Mouse (Mus musculus) embryonic fibroblast, embryonic 13.5 days (primary cell): ENCODE measurements around the gene Lsmem1. TPM values are rescaled to one million over a fixed set of nuclear protein-coding genes. Genes with fewer than 3 reads are reported as not detected.

ENCODE experiments used
- H3K27ac ChIP-seq: 2 replicates; pipeline ENCODE4 v1.5.1; 2012; ENCODE audit warnings: low read length, control low read depth, inconsistent platforms; ENCODE audit not compliant: insufficient read depth
- H3K4me1 ChIP-seq: 2 replicates; pipeline ENCODE4 v1.6.1; 2011; ENCODE audit warnings: low read length; ENCODE audit not compliant: control insufficient read depth, insufficient read depth
- H3K4me3 ChIP-seq: 2 replicates; pipeline ENCODE4 v1.5.1; 2011; ENCODE audit warnings: mild to moderate bottlenecking, control low read depth, low read length; ENCODE audit not compliant: insufficient read depth
- CTCF ChIP-seq: IDR thresholded peaks from 2 replicates; pipeline ENCODE4 v1.5.1; 2011; ENCODE audit warnings: mild to moderate bottlenecking, control low read depth, low read length, moderate library complexity, borderline replicate concordance; ENCODE audit not compliant: insufficient read depth
- POLR2A ChIP-seq: IDR thresholded peaks from 2 replicates; pipeline ENCODE4 v1.6.1; 2011; ENCODE audit warnings: low read depth, mild to moderate bottlenecking, control low read depth, low read length, moderate library complexity
- polyA plus RNA-seq: library from polyadenylated mRNA; stranded (reverse); fragments of >200 nt; gene quantifications from 2 replicates; pipeline ENCODE4 v1.2.4, GENCODE M21; 2011; ENCODE audit warnings: low read depth; ENCODE audit not compliant: missing spikeins, insufficient read length

The Lsmem1 gene
- not detected in 2 replicates for polyA plus RNA-seq

- TF ChIP-seq POLR2A, result no peak
- no peak for TF ChIP-seq CTCF
- no peak within 1 kb of the TSS for H3K4me3 ChIP-seq
- no peaks in the 10 kb centered on the region for H3K4me1 ChIP-seq
- no peak within 1 kb of the TSS for H3K27ac ChIP-seq
Measured at GRCm38 (mm10) chr12:40199302-40199701, at the start of gene Lsmem1. TSS of gene Lsmem1 (minus strand) at chr12:40199490.

- Histone ChIP-seq H3K27ac (no peak within 1 kb of the TSS), H3K4me1 (peaks cover 8% of the 10 kb centered on the region), H3K4me3 (no peak within 1 kb of the TSS)
- TF ChIP-seq POLR2A (no peak), CTCF (no peak)
Measured at GRCm38 (mm10) chr12:40248454-40249180, 49.3 kb upstream of the Lsmem1 start, which contains the start of gene Ifrd1. TSS of gene Ifrd1 (minus strand) at chr12:40248504.

DNA sequence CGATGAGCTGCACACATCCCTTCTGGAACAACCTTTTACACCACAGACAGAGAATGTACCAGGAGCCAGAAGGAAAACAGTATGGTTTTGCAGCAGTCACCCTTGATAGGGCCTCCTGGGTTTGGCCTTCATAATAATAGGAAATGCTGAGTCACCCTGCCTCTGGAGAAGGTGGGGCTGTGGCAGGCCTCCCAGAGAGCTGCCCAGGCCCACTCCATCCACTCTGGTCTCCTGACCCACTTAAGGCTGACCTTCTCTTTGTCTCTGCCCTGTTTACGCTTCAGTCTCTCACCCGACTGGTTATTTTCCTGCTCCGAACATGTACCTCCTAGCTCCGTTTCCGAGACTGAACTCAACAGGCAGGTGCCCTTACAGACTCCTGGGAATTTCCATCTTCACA is 48.7 kb upstream of the Lsmem1 start:
- Histone ChIP-seq H3K4me1 (peaks cover 6% of the 10 kb centered on the region), H3K4me3 (no peak overlapping the region), H3K27ac (no peak overlapping the region)
- TF ChIP-seq CTCF (no peak), POLR2A (no peak)

DNA sequence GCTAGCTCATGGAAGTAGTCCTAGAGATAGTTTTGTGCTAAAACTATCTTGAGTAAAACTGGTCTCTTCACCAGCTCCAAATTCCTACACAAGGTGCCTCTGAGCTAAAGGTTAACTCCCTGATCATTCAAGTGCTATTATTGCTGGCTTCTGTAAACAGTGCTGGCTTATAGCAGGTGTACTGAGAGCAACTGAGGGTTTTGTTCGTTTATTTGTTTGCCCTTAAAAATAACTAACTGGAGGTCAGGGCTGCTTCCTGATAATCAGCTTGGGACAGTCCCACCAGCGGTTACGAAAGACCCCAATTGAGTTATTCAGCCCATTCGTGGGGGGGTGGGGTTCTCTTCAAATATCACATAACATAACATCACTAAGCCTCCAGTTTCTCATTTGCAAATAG is 48.1 kb upstream of the Lsmem1 start:
- Histone ChIP-seq H3K4me1 (peaks cover 6% of the 10 kb centered on the region; the same call in 1 of the 2 replicates), H3K27ac (no peak overlapping the region), H3K4me3 (no peak overlapping the region)
- TF ChIP-seq POLR2A (no peak), CTCF (no peak)

DNA sequence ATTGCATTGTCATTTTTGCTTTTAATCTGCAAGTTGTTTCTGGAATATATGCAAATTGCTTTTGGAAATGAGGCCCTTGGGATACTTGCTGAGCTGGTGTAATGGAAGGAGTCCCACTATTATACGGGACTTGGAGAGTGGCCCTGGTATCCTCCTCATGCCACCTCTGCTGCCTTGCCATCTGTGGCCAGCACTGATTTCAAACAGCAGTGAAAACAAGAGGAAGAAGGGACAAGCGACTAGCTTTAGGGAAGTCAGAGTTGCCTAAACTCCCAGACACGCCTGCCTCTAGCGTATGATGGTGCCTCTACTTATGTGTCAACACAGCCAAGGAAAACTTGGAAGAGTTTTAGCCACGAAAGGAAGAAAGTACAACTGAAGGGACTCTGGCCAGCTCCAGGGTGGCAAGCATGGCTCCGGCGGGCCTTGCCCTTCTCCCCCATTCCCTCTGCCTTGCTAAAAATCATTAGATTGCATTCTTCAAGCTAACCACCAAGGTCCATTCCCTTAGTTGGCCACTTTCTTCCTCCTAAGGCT is 46.2 kb upstream of the Lsmem1 start:
- Histone ChIP-seq H3K4me3 (no peak overlapping the region), H3K27ac (no peak overlapping the region), H3K4me1 (peaks cover 6% of the 10 kb centered on the region)
- TF ChIP-seq POLR2A (no peak), CTCF (no peak)

- H3K4me3 ChIP-seq, result no peak overlapping the region
- TF ChIP-seq CTCF (no peak), POLR2A (no peak)
- no peak overlapping the region for H3K27ac ChIP-seq
- peaks cover 6% of the 10 kb centered on the region for H3K4me1 ChIP-seq
Measured at GRCm38 (mm10) chr12:40244926-40245325, 45.6 kb upstream of the Lsmem1 start.

DNA sequence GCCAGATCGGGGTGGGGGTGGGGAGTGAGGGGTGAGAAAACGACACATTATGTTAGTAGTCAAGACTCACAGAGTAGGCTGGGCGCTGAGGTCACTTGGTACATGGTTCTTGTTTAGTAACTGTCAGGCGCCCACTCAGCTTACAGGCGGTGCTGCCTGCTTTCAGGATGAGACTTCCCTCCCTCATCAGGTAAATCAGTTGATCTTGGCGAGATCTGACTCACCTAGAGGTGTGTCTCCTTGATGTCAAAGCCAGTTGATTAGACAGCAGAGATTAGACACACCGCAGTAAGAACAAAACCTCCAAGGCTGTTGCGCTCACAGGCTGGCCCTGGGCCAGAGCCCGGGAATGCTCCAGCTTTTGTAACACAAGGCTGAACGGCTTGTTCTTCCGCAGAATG is 44.5 kb upstream of the Lsmem1 start:
- TF ChIP-seq POLR2A, result no peak
- no peak for TF ChIP-seq CTCF
- Histone ChIP-seq H3K4me3 (no peak overlapping the region), H3K4me1 (peaks cover 8% of the 10 kb centered on the region), H3K27ac (no peak overlapping the region)

DNA sequence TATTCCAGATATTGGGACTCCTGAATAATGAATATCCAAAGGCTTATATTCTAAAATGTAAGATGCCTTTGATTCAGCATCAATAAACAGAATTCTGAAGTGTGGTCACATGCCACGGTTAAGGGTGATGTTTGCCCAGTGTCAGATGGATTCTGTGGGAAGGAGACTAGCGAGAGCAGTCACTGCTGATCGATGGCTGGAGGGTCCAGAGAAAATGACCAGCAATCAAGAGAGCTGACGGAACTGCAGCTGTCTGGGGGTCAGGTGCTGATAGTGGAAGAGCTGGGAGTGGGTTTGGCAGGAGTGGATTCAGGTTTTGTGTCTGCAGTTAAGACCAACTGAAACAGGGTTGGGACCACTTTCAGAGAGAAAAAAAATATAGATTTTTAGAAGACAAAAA is 44.0 kb upstream of the Lsmem1 start:
- Histone ChIP-seq H3K4me3 (no peak overlapping the region), H3K4me1 (peaks cover 7% of the 10 kb centered on the region), H3K27ac (no peak overlapping the region)
- TF ChIP-seq CTCF (no peak), POLR2A (no peak)

- Histone ChIP-seq H3K4me1 (peaks cover 4% of the 10 kb centered on the region), H3K4me3 (no peak overlapping the region), H3K27ac (no peak overlapping the region)
- TF ChIP-seq CTCF (no peak), POLR2A (no peak)
Measured at GRCm38 (mm10) chr12:40239161-40239560, 39.9 kb upstream of the Lsmem1 start.

GRCm38 (mm10) chr12:40232231-40232630 is 32.9 kb upstream of the Lsmem1 start:
- no peaks in the 10 kb centered on the region for H3K4me1 ChIP-seq
- TF ChIP-seq CTCF (no peak), POLR2A (no peak)
- H3K4me3 ChIP-seq, result no peak overlapping the region
- no peak overlapping the region for H3K27ac ChIP-seq
